Mouse (Mus musculus): ENCODE data around the gene Hspa12b.

DNA sequence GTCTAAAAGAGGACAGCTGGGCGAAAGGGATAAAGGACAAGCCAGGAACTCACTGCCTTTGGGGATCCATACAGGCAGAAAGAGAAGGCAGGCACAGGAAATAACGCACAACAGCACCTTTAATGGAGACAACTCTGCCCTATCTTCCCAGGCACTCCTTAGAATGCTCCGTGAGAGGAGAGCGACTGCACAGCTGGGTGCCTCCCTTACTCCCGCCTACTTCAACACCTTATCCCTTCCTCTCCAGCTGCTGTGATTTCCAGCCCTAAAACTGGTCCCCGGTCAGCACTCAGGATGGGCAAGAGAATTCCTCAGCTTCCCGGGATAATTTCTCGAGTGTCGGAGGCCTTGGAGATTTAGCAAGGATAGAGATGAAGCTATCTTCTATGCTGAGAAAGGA lies 43.9 kb downstream of the Hspa12b start:
- TF ChIP-seq CTCF (IDR thresholded peaks at IDR 0.05; ENCODE audit: control insufficient read depth, insufficient read depth, low read length) = no peak
- TF ChIP-seq POLR2A (IDR thresholded peaks at IDR 0.05; ENCODE audit: borderline replicate concordance, control insufficient read depth, low read depth, low read length) = no peak

Measured in bone marrow, adult 2 months (tissue).